Mouse (Mus musculus): ENCODE measurements at regions not wholly inside any gene's neighbourhood (a gene's known extent, or its start where the extent isn't known, plus 50 kb on each side); places are given as distances from the start of the nearest gene placed in this dataset.

DNA sequence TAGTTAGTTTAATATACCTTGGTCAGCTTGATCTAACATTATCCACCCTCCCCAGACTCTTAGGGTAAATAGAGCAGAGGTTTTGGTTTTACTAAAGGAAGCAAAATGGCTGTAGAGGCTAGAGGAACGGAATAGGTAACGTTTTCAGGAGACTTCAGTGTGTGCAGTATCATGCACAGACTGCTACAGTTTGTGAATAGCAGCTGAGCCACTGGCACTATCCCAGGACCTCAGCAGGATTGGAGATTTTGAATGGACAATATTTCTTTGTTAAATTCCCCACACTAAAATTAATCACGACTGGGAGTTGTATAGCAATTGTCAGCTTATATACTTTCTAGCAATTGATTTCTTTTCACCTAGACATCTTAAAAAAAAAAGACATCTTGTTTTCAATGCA lies 929.7 kb upstream of the Lcorl start:
- no peaks in the 10 kb centered on the region for H3K9me3 ChIP-seq (ENCODE audit: low read length)
- no peaks in the 10 kb centered on the region for H3K27me3 ChIP-seq (ENCODE audit: insufficient read depth, low read length)
- H3K4me3 ChIP-seq (replicated peaks; ENCODE audit: low read length) = no peak overlapping the region
- no peaks in the 10 kb centered on the region for H3K36me3 ChIP-seq (ENCODE audit: insufficient read depth, low read length)
- TF ChIP-seq CTCF (conservative IDR thresholded peaks at IDR 0.05; ENCODE audit: low read length) (no peak), NANOG (IDR thresholded peaks at IDR 0.05; ENCODE audit: borderline replicate concordance, low read length) (no peak), POU5F1 (IDR thresholded peaks at IDR 0.05; ENCODE audit: borderline replicate concordance, low read length) (no peak)
- no peaks in the 10 kb centered on the region for H3K4me1 ChIP-seq (replicated peaks; ENCODE audit: low read depth, low read length)

DNA sequence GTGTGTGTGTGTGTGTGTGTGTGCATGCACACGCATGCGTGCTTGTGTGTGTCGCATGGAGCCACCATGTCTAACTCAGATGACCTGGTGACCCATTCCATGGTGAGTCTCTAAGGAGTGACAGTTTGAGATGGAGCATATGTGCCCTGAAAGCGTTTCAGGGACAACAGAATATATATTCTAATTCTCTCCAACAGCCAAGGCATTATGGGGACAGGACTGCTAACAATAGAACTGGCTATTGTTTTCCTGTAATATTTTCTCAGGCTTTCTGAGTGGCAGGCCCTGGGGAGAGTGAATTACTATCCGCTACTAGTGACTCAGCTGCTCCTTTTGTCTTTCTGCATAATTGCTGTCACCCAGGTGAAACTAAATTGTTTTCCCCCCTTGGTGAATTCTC lies 898.7 kb upstream of the Lcorl start:
- TF ChIP-seq CTCF (conservative IDR thresholded peaks at IDR 0.05; ENCODE audit: low read length) = no peak
- no peak for TF ChIP-seq NANOG (IDR thresholded peaks at IDR 0.05; ENCODE audit: borderline replicate concordance, low read length)
- no peak for TF ChIP-seq POU5F1 (IDR thresholded peaks at IDR 0.05; ENCODE audit: borderline replicate concordance, low read length)
- H3K36me3 ChIP-seq (ENCODE audit: insufficient read depth, low read length) = no peaks in the 10 kb centered on the region

DNA sequence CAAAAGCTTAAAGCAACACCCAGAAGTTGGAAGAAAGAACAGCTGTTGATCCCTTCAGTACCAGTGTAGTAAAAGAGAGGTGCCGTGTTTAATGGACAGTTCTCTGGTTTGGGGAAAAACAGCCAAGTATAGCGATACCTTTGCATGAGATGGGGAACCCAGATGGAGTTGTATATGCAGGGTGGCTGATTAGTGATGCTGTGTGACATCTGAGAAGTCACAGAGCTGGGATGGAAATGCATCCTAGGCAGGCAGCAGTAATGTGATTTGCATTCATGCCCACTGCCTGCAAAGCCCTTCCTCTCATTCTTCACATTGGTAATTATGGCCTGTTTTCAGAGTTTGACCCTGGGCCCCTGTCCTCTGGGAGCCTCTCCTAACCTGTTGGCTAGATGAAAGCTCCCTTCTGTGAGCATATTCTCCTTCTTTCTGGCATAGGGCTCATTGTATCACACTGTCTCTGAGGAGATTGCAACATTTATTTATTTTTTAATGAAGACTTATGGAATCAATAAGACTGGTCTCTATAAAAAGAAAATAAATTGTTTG lies 882.7 kb upstream of the Lcorl start:
- Histone ChIP-seq H3K9me3 (ENCODE audit: low read length) (no peaks in the 10 kb centered on the region), H3K36me3 (ENCODE audit: insufficient read depth, low read length) (no peaks in the 10 kb centered on the region), H3K4me3 (replicated peaks; ENCODE audit: low read length) (no peak overlapping the region), H3K4me1 (replicated peaks; ENCODE audit: low read depth, low read length) (no peaks in the 10 kb centered on the region), H3K27me3 (ENCODE audit: insufficient read depth, low read length) (no peaks in the 10 kb centered on the region)
- TF ChIP-seq NANOG (IDR thresholded peaks at IDR 0.05; ENCODE audit: borderline replicate concordance, low read length) = no peak
- TF ChIP-seq CTCF (conservative IDR thresholded peaks at IDR 0.05; ENCODE audit: low read length) = no peak
- no peak for TF ChIP-seq POU5F1 (IDR thresholded peaks at IDR 0.05; ENCODE audit: borderline replicate concordance, low read length)

More for the DNA sequence above, 898.7 kb upstream of the Lcorl start:
- no peaks in the 10 kb centered on the region for H3K9me3 ChIP-seq (ENCODE audit: low read length)
- no peaks in the 10 kb centered on the region for H3K4me1 ChIP-seq (replicated peaks; ENCODE audit: low read depth, low read length)
- H3K4me3 ChIP-seq (replicated peaks; ENCODE audit: low read length) = no peak overlapping the region
- no peaks in the 10 kb centered on the region for H3K27me3 ChIP-seq (ENCODE audit: insufficient read depth, low read length)

DNA sequence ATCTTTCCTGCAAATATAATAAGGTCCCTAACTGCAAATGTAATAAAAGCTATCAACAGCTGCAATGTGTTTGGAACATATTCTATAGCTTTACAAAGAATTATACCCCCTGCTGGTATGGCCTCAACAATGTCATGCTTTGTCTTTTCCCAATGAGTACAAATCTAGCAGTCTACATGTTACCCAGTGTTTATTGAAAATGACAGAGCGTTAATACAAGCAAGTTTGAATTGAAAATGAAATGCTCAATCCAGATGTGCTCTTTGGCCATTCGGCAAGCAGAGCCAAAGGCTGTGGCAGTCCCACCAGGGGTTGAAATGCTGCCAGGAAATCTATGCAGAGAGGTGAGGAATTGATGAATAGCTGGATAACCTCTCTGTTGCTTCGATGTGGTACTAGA lies 875.1 kb upstream of the Lcorl start:
- no peaks in the 10 kb centered on the region for H3K27me3 ChIP-seq (ENCODE audit: insufficient read depth, low read length)
- TF ChIP-seq CTCF (conservative IDR thresholded peaks at IDR 0.05; ENCODE audit: low read length) = no peak
- no peak for TF ChIP-seq POU5F1 (IDR thresholded peaks at IDR 0.05; ENCODE audit: borderline replicate concordance, low read length)
- TF ChIP-seq NANOG (IDR thresholded peaks at IDR 0.05; ENCODE audit: borderline replicate concordance, low read length) = no peak
- H3K4me1 ChIP-seq (replicated peaks; ENCODE audit: low read depth, low read length) = no peaks in the 10 kb centered on the region

DNA sequence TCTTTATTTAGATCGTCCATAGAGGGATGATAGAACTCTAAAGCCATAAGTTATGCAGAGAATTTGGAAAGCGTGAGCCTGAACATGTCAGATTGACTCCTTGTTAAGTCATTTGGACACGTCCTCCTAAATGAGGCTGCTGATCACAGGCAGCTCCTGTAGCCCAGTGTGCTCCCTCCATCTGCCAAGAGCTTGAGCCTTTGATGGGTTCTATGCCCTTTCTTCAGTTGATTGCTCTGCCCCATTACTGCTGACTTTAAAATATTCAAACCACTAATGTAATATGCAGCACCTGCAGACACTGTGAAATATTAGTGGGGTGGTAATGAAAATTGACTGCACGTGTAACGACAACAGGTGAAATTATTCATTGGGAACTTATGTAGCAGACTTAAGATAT lies 874.6 kb upstream of the Lcorl start:
- no peak for TF ChIP-seq POU5F1 (IDR thresholded peaks at IDR 0.05; ENCODE audit: borderline replicate concordance, low read length)
- H3K27me3 ChIP-seq (ENCODE audit: insufficient read depth, low read length) = no peaks in the 10 kb centered on the region
- no peaks in the 10 kb centered on the region for H3K4me1 ChIP-seq (replicated peaks; ENCODE audit: low read depth, low read length)
- H3K4me3 ChIP-seq (replicated peaks; ENCODE audit: low read length) = no peak overlapping the region
- no peaks in the 10 kb centered on the region for H3K9me3 ChIP-seq (ENCODE audit: low read length)
- no peaks in the 10 kb centered on the region for H3K36me3 ChIP-seq (ENCODE audit: insufficient read depth, low read length)

More for the DNA sequence above, 875.1 kb upstream of the Lcorl start:
- Histone ChIP-seq H3K4me3 (replicated peaks; ENCODE audit: low read length) (no peak overlapping the region), H3K9me3 (ENCODE audit: low read length) (no peaks in the 10 kb centered on the region), H3K36me3 (ENCODE audit: insufficient read depth, low read length) (no peaks in the 10 kb centered on the region)

DNA sequence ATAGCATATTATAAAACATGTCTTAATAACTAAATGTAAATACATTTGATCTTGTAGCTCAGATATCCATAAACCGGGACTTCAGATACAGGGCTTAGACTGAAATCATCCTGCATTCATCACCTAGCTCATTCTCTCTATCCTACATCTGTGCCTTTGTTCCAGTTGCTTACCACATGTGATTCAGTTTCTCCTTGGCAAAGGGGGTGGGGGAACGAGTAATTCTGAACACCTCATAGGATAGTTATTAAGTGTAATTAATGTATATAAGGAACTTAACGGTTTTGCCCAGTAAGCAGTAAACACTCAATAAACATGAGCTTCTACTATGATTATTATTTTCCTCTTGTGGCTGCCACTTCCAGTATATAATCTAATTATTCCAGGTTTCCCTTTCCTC lies 873.9 kb upstream of the Lcorl start:
- no peak for TF ChIP-seq POU5F1 (IDR thresholded peaks at IDR 0.05; ENCODE audit: borderline replicate concordance, low read length)
- no peak for TF ChIP-seq NANOG (IDR thresholded peaks at IDR 0.05; ENCODE audit: borderline replicate concordance, low read length)
- TF ChIP-seq CTCF (conservative IDR thresholded peaks at IDR 0.05; ENCODE audit: low read length) = no peak
- Histone ChIP-seq H3K4me3 (replicated peaks; ENCODE audit: low read length) (no peak overlapping the region), H3K9me3 (ENCODE audit: low read length) (no peaks in the 10 kb centered on the region), H3K36me3 (ENCODE audit: insufficient read depth, low read length) (no peaks in the 10 kb centered on the region), H3K4me1 (replicated peaks; ENCODE audit: low read depth, low read length) (no peaks in the 10 kb centered on the region), H3K27me3 (ENCODE audit: insufficient read depth, low read length) (no peaks in the 10 kb centered on the region)

DNA sequence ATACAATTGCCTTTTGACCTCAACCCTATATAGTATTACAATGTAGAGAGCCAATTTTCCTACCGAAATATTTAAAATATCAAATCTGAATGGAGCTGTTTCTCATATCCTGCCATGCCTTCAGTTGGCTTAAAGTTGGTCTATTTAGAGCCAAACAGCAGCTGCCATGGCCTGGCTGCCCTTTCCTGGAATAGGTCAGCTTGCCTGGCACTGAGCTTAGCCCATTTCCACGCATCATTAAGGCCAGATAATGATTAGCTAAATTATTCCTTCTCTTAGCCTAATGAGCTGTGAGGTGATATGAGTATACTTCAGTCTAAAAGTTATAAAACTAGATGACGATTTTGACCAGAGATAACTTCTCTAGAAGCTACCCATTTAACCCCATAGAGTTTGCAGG lies 852.2 kb upstream of the Lcorl start:
- H3K9me3 ChIP-seq (ENCODE audit: low read length) = no peaks in the 10 kb centered on the region
- H3K27me3 ChIP-seq (ENCODE audit: insufficient read depth, low read length) = no peaks in the 10 kb centered on the region
- H3K4me3 ChIP-seq (replicated peaks; ENCODE audit: low read length) = no peak overlapping the region
- TF ChIP-seq NANOG (IDR thresholded peaks at IDR 0.05; ENCODE audit: borderline replicate concordance, low read length) (no peak), CTCF (conservative IDR thresholded peaks at IDR 0.05; ENCODE audit: low read length) (no peak), POU5F1 (IDR thresholded peaks at IDR 0.05; ENCODE audit: borderline replicate concordance, low read length) (no peak)
- no peaks in the 10 kb centered on the region for H3K4me1 ChIP-seq (replicated peaks; ENCODE audit: low read depth, low read length)
- H3K36me3 ChIP-seq (ENCODE audit: insufficient read depth, low read length) = no peaks in the 10 kb centered on the region

DNA sequence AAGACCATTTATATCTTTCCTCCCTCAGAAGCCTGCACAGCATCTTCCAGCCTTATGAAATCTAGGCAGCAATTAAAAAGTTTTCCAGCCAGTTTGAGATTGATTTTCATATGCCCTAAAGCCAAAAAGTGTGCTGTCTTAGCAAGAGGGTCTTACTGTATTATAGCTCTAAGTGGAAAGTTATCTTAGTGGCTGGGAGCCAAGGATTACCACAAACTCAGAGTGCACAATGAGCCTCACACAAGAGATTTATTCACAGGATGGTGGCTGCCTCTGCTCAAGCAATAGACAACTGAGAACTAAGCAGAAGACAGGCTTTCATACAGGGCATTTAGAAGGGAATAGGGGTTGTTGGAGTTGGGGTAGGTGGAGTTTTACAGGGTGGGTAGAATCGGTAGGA lies 850.4 kb upstream of the Lcorl start:
- no peaks in the 10 kb centered on the region for H3K9me3 ChIP-seq (ENCODE audit: low read length)
- TF ChIP-seq POU5F1 (IDR thresholded peaks at IDR 0.05; ENCODE audit: borderline replicate concordance, low read length) = no peak
- TF ChIP-seq CTCF (conservative IDR thresholded peaks at IDR 0.05; ENCODE audit: low read length) = no peak
- TF ChIP-seq NANOG (IDR thresholded peaks at IDR 0.05; ENCODE audit: borderline replicate concordance, low read length) = no peak
- H3K36me3 ChIP-seq (ENCODE audit: insufficient read depth, low read length) = no peaks in the 10 kb centered on the region

DNA sequence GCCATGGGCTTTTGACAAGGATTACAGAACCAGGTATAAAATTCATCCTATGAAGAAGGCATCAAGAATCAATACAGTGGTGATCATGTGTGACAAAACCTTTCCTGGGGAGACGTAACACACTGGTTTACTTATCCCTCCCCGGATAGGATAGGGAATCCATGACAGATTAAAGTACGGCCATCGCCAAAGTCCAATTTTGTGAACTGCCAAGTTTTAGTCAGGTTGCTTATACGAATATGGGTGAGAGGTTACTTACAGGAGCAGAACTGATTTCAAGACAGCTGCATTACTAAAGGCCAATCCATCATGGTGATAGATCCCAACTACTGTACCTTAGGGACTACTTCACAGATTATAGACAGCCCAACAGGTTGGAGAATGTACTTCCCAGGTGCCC lies 849.6 kb upstream of the Lcorl start:
- Histone ChIP-seq H3K27me3 (ENCODE audit: insufficient read depth, low read length) (no peaks in the 10 kb centered on the region), H3K9me3 (ENCODE audit: low read length) (no peaks in the 10 kb centered on the region), H3K36me3 (ENCODE audit: insufficient read depth, low read length) (no peaks in the 10 kb centered on the region), H3K4me3 (replicated peaks; ENCODE audit: low read length) (no peak overlapping the region), H3K4me1 (replicated peaks; ENCODE audit: low read depth, low read length) (no peaks in the 10 kb centered on the region)
- TF ChIP-seq POU5F1 (IDR thresholded peaks at IDR 0.05; ENCODE audit: borderline replicate concordance, low read length) = no peak
- no peak for TF ChIP-seq NANOG (IDR thresholded peaks at IDR 0.05; ENCODE audit: borderline replicate concordance, low read length)
- TF ChIP-seq CTCF (conservative IDR thresholded peaks at IDR 0.05; ENCODE audit: low read length) = no peak

More for the DNA sequence above, 850.4 kb upstream of the Lcorl start:
- H3K27me3 ChIP-seq (ENCODE audit: insufficient read depth, low read length) = no peaks in the 10 kb centered on the region
- H3K4me1 ChIP-seq (replicated peaks; ENCODE audit: low read depth, low read length) = no peaks in the 10 kb centered on the region
- no peak overlapping the region for H3K4me3 ChIP-seq (replicated peaks; ENCODE audit: low read length)
